Comparison of ENCODE assay signal across 24 mouse cellular contexts in the genomic region with DNA sequence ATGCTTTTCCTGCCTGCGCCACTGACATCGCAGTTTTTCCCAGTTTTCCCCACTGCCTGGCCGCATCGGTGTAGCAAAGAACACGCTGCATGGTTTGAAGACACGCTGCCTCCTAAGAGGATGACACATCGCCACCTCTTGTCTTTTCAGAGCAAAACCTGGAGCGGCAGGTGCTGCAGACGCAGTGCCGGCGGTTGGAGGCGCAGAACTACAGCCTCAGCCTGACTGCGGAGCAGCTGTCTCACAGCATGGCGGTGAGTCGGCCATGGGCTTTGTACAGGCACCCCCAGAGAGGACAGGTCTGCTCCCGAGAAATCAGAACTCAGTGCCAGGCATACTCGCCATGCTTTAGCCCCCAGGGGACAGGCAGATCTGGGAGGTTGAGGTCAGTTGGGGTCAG. TPM values are rescaled to one million over a fixed set of nuclear protein-coding genes. Genes with fewer than 3 reads are reported as not detected.
DNase-seq lines count a peak whose midpoint lies in the region; ATAC-seq and TF ChIP-seq lines count a peak whose summit lies in the region.
"Had no signal": no experiment of that assay in that cellular context is flagged by ENCODE, and none has a peak within 500 bp of the region (broad histone marks: within the 10 kb centered on the region; RNA-seq: fewer than 3 reads in every experiment).

No protein-coding gene starts in this region.

- no peak for ATAC-seq in forebrain, embryonic 15.5 days (replicated peaks)
- no peak for ATAC-seq in forebrain, embryonic 16.5 days
- no peak for ATAC-seq in midbrain, postnatal 0 days (ENCODE audit: low FRiP score)
- ATAC-seq: intestine, postnatal 0 days; Patski had no signal

- no peak for TF ChIP-seq CTCF in layer of hippocampus, adult 2 months (conservative IDR thresholded peaks at IDR 0.05)
- peak; percentile 19; the same call in 1 of the 2 replicates for TF ChIP-seq CTCF in midbrain, postnatal 0 days (IDR thresholded peaks at IDR 0.05)

- no peak overlapping the region for H3K9ac ChIP-seq in forebrain, embryonic 15.5 days (replicated peaks)
- no peak overlapping the region for H3K9ac ChIP-seq in forebrain, embryonic 16.5 days (replicated peaks; ENCODE audit: low read depth, low read length)
- H3K9ac ChIP-seq in midbrain, postnatal 0 days (replicated peaks; ENCODE audit: low read length, poor library complexity, severe bottlenecking), result no peak overlapping the region
- H3K9ac ChIP-seq: embryonic facial prominence, embryonic 12.5 days; heart, embryonic 12.5 days; limb, embryonic 13.5 days; lung, embryonic 15.5 days had no signal

- no peak overlapping the region for H3K4me2 ChIP-seq in forebrain, embryonic 15.5 days (replicated peaks)
- no peak overlapping the region for H3K4me2 ChIP-seq in forebrain, embryonic 16.5 days (ENCODE audit: low read length)
- H3K4me2 ChIP-seq in midbrain, postnatal 0 days (ENCODE audit: low read depth, low read length, poor library complexity, severe bottlenecking), result no peak overlapping the region
- H3K4me2 ChIP-seq: embryonic facial prominence, embryonic 12.5 days; heart, embryonic 12.5 days; limb, embryonic 13.5 days; liver, embryonic 11.5 days; lung, embryonic 15.5 days had no signal

- no peaks in the 10 kb centered on the region for H3K27me3 ChIP-seq in forebrain, embryonic 15.5 days
- no peaks in the 10 kb centered on the region for H3K27me3 ChIP-seq in forebrain, embryonic 16.5 days (replicated peaks; ENCODE audit: control insufficient read depth, insufficient read depth, low read length)
- no peaks in the 10 kb centered on the region for H3K27me3 ChIP-seq in midbrain, postnatal 0 days (ENCODE audit: insufficient read depth, low read length)
- no peaks in the 10 kb centered on the region for H3K27me3 ChIP-seq in midbrain, embryonic 10.5 days (ENCODE audit: low read depth, poor library complexity, severe bottlenecking)
- H3K27me3 ChIP-seq: embryonic facial prominence, embryonic 12.5 days; heart, embryonic 12.5 days; limb, embryonic 13.5 days; lung, embryonic 15.5 days; Patski had no signal

- H3K9me3 ChIP-seq in forebrain, embryonic 15.5 days, result no peaks in the 10 kb centered on the region
- H3K9me3 ChIP-seq in forebrain, embryonic 16.5 days (ENCODE audit: control insufficient read depth, low read length), result no peaks in the 10 kb centered on the region
- H3K9me3 ChIP-seq in midbrain, postnatal 0 days (ENCODE audit: low read length), result no peaks in the 10 kb centered on the region
- no peaks in the 10 kb centered on the region for H3K9me3 ChIP-seq in midbrain, embryonic 10.5 days (replicated peaks)
- H3K9me3 ChIP-seq: embryonic facial prominence, embryonic 12.5 days; heart, embryonic 12.5 days; limb, embryonic 13.5 days; lung, embryonic 15.5 days had no signal

- DNase-seq in cerebellum, adult 9-11 months, result peak; percentile 66
- DNase-seq in cerebellum, adult 9-10 months, result no peak
- no peak for DNase-seq in layer of hippocampus, adult 2 months (ENCODE audit: low spot score in 2 of 2)
- no peak for DNase-seq in layer of hippocampus, postnatal 14 days (ENCODE audit: low spot score in 2 of 2)
- DNase-seq in midbrain, postnatal 0 days (ENCODE audit: low spot score), result peak; percentile 40
- no peak for DNase-seq in midbrain, embryonic 10.5 days (ENCODE audit: low spot score)
- DNase-seq: adrenal gland, postnatal 10 days; heart, adult 2 months; heart, postnatal 4 days; kidney, adult 9 months; kidney, postnatal 10 days; layer of hippocampus, adult 9-11 months; retina, postnatal 1 day; right cerebral cortex, postnatal 14 days; thymus, postnatal 4 days had no signal

- 88% methylated on average over 17 of the region's 17 CpGs for WGBS in forebrain, embryonic 15.5 days
- WGBS in forebrain, embryonic 16.5 days, result 86% methylated on average over 17 of the region's 17 CpGs
- 79% methylated on average over 17 of the region's 17 CpGs for WGBS in midbrain, postnatal 0 days
- 94% methylated on average over 17 of the region's 17 CpGs for WGBS in midbrain, embryonic 10.5 days

- peak overlapping the region; percentile 11; the same call in 1 of the 2 replicates for H3K27ac ChIP-seq in forebrain, embryonic 15.5 days (replicated peaks)
- H3K27ac ChIP-seq in forebrain, embryonic 16.5 days (ENCODE audit: low read length), result no peak overlapping the region
- peak overlapping the region; percentile 90 for H3K27ac ChIP-seq in layer of hippocampus, adult 2 months
- no peak overlapping the region for H3K27ac ChIP-seq in midbrain, postnatal 0 days (ENCODE audit: low read depth, low read length)
- H3K27ac ChIP-seq in midbrain, embryonic 10.5 days (replicated peaks), result no peak overlapping the region
- H3K27ac ChIP-seq: embryonic facial prominence, embryonic 12.5 days; heart, adult 2 months; limb, embryonic 13.5 days; lung, embryonic 15.5 days had no signal

- H3K36me3 ChIP-seq in forebrain, embryonic 15.5 days, result peaks cover 83% of the 10 kb centered on the region
- H3K36me3 ChIP-seq in forebrain, embryonic 16.5 days (ENCODE audit: control insufficient read depth, insufficient read depth), result peaks cover 54% of the 10 kb centered on the region
- peaks cover 76% of the 10 kb centered on the region for H3K36me3 ChIP-seq in midbrain, postnatal 0 days (ENCODE audit: insufficient read depth, low read length)
- H3K36me3 ChIP-seq in midbrain, embryonic 10.5 days, result peaks cover 100% of the 10 kb centered on the region

- no peak overlapping the region for H3K4me3 ChIP-seq in forebrain, embryonic 15.5 days
- H3K4me3 ChIP-seq in forebrain, embryonic 16.5 days (replicated peaks; ENCODE audit: low read length), result no peak overlapping the region
- H3K4me3 ChIP-seq in layer of hippocampus, adult 2 months, result no peak overlapping the region
- H3K4me3 ChIP-seq in midbrain, postnatal 0 days (ENCODE audit: low read depth, low read length), result no peak overlapping the region
- no peak overlapping the region for H3K4me3 ChIP-seq in midbrain, embryonic 10.5 days
- H3K4me3 ChIP-seq: embryonic facial prominence, embryonic 12.5 days; heart, adult 2 months; heart, embryonic 12.5 days; limb, embryonic 13.5 days; lung, embryonic 15.5 days had no signal

- no peaks in the 10 kb centered on the region for H3K4me1 ChIP-seq in forebrain, embryonic 15.5 days
- H3K4me1 ChIP-seq in forebrain, embryonic 16.5 days (replicated peaks; ENCODE audit: control insufficient read depth, insufficient read depth, low read length), result 0 out of 2 replicates have a peak, but pooled peaks cover 2% of the 10 kb centered on the region
- no peaks in the 10 kb centered on the region for H3K4me1 ChIP-seq in midbrain, postnatal 0 days (ENCODE audit: insufficient read depth, low read length)
- H3K4me1 ChIP-seq in midbrain, embryonic 10.5 days, result peaks cover 47% of the 10 kb centered on the region

RNA-seq across cellular contexts. Expression of a gene that starts 11.3 kb away (rescaled TPM):
- polyA plus RNA-seq in forebrain, embryonic 15.5 days (2015; fragmentation: Nextera tagmentation; extraction: Ambion mirVana), result 27.1 and 34.2 TPM in 2 replicates
- 23.1 and 24.3 TPM in 2 replicates for polyA plus RNA-seq in forebrain, embryonic 16.5 days (2015; fragmentation: Nextera tagmentation; extraction: Ambion mirVana)
- 1 to 10 TPM; 5.2 to 6.2 TPM for total RNA-seq in layer of hippocampus, adult 2 months (2021)
- 1 to 10 TPM; 2.0 to 3.4 TPM for total RNA-seq in layer of hippocampus, postnatal 14 days (2021)
- total RNA-seq in midbrain, postnatal 0 days (2014; rRNA removed), result 5.8 and 18.1 TPM in 2 replicates
- polyA plus RNA-seq in midbrain, postnatal 0 days (2015; fragmentation: Nextera tagmentation; extraction: Ambion mirVana), result 8.4 and 11.3 TPM in 2 replicates
- polyA plus RNA-seq in midbrain, embryonic 10.5 days (2016; fragmentation: Nextera tagmentation; extraction: Ambion mirVana), result 162 and 192 TPM in 2 replicates

Comparison
In these comparisons a context has a peak if more than half of its experiments do, and no peak if none do; other contexts are left out.
1. DNase-seq: peak in cerebellum, adult 9-11 months (single experiment) and midbrain, postnatal 0 days (single experiment); none in cerebellum, adult 9-10 months (single experiment), layer of hippocampus, adult 2 months (0 of 2), layer of hippocampus, postnatal 14 days (0 of 2) and midbrain, embryonic 10.5 days (single experiment).
2. H3K27ac ChIP-seq: peak in forebrain, embryonic 15.5 days (single experiment) and layer of hippocampus, adult 2 months (single experiment); none in forebrain, embryonic 16.5 days (single experiment), midbrain, postnatal 0 days (single experiment) and midbrain, embryonic 10.5 days (single experiment).